Mouse (Mus musculus): Measurements from ENCODE around the gene Eif2ak4. TPM values are rescaled to one million over a fixed set of nuclear protein-coding genes. Genes with fewer than 3 reads are reported as not detected.

The Eif2ak4 gene
- total RNA-seq, 2 experiments from 2014 or later: 25.1 to 29.5 TPM

DNA sequence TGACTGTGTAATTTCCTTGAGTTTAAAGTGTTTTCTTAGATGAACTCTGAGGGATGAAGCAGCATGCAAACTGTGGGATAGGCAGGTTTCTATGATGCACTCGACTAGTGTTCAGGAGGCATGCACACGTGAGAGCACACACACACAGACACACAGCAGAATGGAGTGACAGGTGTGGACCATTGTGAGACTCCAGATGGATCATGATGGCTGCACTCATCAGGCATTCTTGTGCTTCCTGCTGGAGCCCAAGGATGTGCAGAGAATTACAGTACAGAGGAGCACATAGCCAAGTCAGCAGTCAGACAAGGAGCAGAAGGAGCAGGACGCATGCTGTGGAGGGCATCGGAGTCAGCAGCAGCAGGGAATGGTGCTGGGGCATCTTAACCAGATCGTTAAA is 15.9 kb downstream of the Eif2ak4 start:
- no peak for DNase-seq (ENCODE audit: low spot score in 2 of 2)

DNA sequence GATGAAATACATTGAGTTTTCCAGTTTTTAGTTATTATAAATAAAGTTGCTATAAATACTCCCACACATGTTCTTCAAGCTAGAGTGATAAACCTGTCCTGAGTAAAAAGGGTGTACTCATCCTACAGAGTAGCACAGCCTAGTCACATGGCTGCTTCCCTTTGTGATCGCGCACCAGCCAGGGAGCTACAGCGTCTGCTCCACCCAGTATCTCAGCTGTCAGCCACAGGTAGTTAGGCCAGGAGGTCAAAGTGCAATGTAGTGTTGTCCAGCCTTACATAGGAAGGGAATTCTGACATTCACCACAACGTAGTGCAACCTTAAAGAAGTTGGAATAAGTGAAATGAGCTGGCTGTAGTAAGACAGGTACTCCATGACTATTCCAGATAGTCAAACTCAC is 17.1 kb downstream of the Eif2ak4 start:
- no peak for DNase-seq (ENCODE audit: low spot score in 2 of 2)

DNA sequence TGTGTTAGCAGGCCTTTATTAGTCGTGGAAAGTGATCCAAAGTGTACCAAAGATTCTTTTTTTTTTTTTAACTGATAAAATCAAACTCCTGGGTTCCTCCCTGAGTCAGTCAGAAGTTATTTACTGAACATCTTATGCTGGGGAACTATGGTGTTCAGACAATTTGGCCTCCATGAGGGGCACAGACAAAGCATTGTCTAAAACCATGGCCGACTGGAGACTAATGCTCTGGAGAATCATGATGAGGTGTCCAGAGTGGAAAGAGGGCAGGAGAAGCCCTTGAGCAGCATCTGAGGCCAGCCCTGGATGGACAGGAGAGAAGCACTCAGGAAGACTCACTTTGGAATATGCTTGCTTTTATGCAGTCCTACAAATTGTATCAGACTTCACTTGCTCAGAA is 18.4 kb downstream of the Eif2ak4 start:
- no peak for DNase-seq (ENCODE audit: low spot score in 2 of 2)

- DNase-seq (ENCODE audit: low spot score in 2 of 2): no peak
Observed at GRCm38 (mm10) chr2:118408336-118408895, 20.0 kb downstream of the Eif2ak4 start.

GRCm38 (mm10) chr2:118412821-118413220 is 24.4 kb downstream of the Eif2ak4 start:
- DNase-seq (ENCODE audit: low spot score in 2 of 2): no peak

- no peak for DNase-seq (ENCODE audit: low spot score in 2 of 2)
Observed at GRCm38 (mm10) chr2:118415601-118416355, 27.4 kb downstream of the Eif2ak4 start.

- no peak for DNase-seq (ENCODE audit: low spot score in 2 of 2)
Observed at GRCm38 (mm10) chr2:118418076-118418475, 29.7 kb downstream of the Eif2ak4 start.

GRCm38 (mm10) chr2:118421951-118422350 is 33.5 kb downstream of the Eif2ak4 start:
- DNase-seq (ENCODE audit: low spot score in 2 of 2): no peak

DNA sequence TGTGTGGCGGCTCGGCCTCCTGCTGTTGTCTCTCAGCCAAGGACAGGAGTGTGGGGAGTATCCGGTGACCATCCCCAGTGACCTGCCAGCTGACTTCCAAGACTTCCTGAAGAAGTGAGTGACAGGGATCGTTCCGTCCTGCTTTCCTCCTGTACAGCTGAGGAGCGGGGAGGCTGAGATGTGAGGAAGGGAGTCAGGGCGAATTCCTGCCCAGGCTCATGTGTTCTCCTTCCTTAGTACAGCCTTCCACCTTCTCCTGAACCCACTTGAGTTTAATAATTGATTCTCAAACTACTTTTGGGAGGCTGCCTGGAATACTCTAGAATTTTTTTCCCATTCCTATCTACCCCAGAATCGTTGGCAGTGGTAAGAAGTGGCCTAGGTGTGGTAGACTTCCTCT is 34.0 kb downstream of the Eif2ak4 start:
- no peak for DNase-seq (ENCODE audit: low spot score in 2 of 2)

DNA sequence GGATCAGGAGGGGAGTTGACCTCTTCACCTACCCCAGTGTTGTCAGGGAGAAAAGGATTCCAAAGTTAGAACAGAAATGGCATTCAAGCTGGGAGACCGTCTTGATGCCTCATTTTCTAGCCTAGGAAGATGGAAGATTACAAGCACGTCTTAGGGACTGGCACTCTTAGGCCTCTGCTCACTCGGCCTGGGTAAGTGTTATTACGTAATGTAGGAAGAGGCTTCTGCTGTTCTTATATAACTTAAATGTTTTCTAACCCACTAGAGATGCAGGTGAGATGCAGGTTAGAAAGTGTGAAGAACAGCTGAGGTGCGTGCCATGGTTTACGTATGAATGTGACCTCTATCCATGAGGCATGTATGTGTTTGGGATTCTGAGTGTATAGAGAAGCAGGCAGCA is 39.9 kb downstream of the Eif2ak4 start:
- no peak for DNase-seq (ENCODE audit: low spot score in 2 of 2)

DNA sequence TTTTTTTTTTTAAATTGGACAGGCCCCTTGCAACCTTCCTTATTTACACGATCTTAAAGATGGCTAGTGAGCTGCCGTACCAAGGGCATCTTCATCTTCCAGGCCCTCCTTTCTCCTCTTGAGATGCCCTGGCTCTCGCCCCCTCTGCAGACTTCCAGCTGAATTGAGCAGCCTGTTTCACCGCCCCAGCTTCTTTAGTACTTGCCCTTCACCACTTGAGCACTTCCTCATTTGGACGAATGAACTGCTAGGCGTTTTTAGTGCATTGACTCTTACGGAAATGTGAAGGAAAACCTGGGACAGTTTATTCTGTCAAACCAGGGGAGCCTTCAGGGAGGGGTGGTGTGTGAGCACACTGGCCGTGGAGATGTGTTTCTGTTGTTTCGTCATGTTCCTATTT is 40.9 kb downstream of the Eif2ak4 start:
- DNase-seq (ENCODE audit: low spot score in 2 of 2): no peak

- DNase-seq (ENCODE audit: low spot score in 2 of 2): no peak
Observed at GRCm38 (mm10) chr2:118430630-118431029, 42.2 kb downstream of the Eif2ak4 start.

DNA sequence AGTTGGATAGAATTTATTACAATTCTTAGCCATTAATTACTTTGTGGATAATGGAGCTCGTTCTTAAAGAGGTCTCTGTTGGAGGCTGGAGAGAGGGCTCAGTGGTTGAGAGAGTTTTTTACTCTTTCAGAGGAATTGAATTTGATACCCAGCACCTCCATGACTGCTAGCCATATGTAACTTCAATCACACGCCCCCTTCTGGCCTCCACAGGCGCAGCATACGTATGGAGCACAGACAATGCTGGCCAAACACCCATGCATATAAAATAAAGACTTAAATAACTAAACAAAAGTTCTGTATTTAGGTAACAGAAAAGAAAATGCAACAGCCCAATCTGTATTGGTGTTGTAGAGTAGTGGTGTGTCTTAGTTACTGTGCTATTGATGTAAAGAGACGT is 43.2 kb downstream of the Eif2ak4 start:
- DNase-seq (ENCODE audit: low spot score in 2 of 2): no peak

DNA sequence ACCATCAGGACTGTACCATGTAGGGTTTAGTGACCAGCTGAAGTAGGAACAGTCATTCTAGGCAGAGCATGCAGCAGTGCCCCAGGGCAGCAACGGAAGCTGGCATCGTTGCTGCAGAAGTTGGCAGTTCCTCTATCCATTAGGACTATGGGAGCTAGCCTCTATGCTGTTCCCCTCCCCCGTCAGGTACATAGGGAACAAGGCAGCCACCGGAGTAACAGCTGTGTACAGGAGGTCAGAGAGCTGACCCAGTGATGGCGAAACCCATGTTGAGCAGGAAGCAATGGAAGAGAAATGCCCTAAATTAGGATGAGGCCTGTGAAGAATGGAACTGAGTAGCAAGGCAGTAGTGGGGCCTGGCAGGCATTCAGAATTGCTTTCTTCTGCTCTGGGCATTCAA is 53.8 kb downstream of the Eif2ak4 start:
- no peak for DNase-seq (ENCODE audit: low spot score in 2 of 2)

GRCm38 (mm10) chr2:118442723-118443122 is 54.3 kb downstream of the Eif2ak4 start:
- DNase-seq (ENCODE audit: low spot score in 2 of 2): no peak

DNA sequence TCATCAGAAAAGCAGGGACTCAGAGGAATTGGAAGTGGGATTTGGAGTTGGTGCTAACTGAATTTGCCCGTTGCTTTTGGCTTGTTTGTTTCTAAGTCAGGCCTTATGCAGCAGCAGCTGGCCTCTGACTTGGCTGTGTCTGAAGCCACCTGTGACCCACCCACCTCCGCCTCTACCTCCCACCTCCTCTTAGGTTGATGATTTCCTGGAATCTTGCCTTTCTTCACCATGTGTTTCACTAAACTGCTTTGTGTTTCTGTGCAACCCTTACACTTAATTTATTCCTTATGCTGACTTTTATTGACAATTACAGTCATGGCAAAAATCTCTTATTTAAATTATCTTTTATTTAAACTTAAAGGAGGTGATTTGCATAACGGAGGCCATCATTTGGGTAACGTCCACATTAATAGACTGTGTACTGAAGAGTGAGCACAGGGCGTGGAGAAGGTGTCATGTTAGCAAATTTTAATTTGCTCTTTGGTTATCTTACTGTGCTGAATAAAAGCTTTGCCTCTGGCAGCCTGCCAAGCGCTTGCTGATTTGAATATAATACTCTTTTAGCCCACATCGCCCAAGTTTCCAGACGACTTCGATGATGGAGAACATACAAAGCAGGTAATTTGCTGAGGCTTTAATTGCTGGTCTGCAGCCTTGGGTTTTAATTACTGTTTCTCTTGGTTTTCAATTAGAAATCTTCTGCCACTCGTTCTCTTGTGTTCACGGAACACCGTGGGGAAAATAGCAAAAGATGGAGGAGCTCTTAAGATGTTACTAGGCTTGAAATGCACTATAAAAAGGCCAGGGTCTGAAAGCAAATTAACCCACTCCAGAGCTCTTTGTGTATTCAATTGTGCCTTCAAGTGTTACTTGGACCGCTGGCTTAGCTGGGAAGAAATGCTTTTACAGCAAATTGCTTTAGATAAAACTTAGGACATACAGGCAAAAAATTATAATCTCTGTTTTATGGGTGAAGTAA is 57.6 kb downstream of the Eif2ak4 start:
- no peak for DNase-seq (ENCODE audit: low spot score in 2 of 2)

DNA sequence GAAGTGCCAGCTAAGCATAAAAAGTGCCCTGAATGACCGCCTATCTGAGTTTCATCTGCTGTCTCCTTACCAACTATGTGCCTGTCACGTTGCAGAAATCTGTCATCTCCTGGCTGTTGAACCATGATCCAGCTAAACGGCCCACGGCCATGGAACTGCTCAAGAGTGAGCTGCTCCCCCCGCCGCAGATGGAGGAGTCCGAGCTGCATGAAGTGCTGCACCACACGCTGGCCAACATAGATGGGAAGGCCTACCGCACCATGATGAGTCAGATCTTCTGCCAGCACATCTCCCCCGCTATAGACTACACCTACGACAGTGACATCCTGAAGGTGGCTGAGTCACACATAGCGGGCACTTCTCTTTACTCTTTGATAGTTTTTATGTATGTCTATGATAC is 59.8 kb downstream of the Eif2ak4 start:
- DNase-seq (ENCODE audit: low spot score in 2 of 2): no peak

GRCm38 (mm10) chr2:118451056-118451455 is 62.6 kb downstream of the Eif2ak4 start:
- DNase-seq (ENCODE audit: low spot score in 2 of 2): no peak

DNA sequence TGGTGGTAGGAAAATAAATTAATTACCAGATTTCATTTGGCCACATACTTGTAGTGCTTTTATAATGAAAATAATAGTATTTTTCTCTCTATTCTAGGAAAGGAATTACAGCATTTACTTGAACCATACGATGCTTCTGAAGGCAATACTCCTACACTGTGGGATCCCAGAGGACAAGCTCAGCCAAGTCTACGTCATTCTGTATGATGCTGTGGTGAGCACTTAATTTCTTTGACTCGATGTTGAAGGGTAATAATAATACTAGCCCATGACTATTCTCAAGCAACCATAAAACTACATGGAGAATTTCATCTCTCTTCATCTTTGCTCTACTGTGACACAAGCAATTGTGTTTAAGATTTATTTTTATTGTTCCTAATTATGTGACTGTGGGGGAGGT is 68.6 kb downstream of the Eif2ak4 start:
- no peak for DNase-seq (ENCODE audit: low spot score in 2 of 2)

GRCm38 (mm10) chr2:118457463-118458261 is 69.2 kb downstream of the Eif2ak4 start:
- DNase-seq (ENCODE audit: low spot score in 2 of 2): no peak

Measured in adrenal gland, postnatal 4 days (tissue).